Mouse (Mus musculus): ENCODE measurements at regions not wholly inside any gene's neighbourhood (a gene's known extent, or its start where the extent isn't known, plus 50 kb on each side); places are given as distances from the start of the nearest gene placed in this dataset.

GRCm38 (mm10) chr13:101175017-101175689 lies 341.9 kb upstream of the Slc30a5 start:
- H3K27ac ChIP-seq: no peak overlapping the region
- H3K4me3 ChIP-seq: no peak overlapping the region
- no peaks in the 10 kb centered on the region for H3K36me3 ChIP-seq
- 78% methylated on average over 8 of the region's 8 CpGs for WGBS
- H3K9ac ChIP-seq: no peak overlapping the region
- H3K4me2 ChIP-seq (replicated peaks): no peak overlapping the region
- no peak for ATAC-seq (ENCODE audit: low FRiP score, low read depth)
- H3K27me3 ChIP-seq (replicated peaks): no peaks in the 10 kb centered on the region
- H3K4me1 ChIP-seq: no peaks in the 10 kb centered on the region
- H3K9me3 ChIP-seq: no peaks in the 10 kb centered on the region

- H3K9me3 ChIP-seq: no peaks in the 10 kb centered on the region
- no peaks in the 10 kb centered on the region for H3K4me1 ChIP-seq
- no peaks in the 10 kb centered on the region for H3K27me3 ChIP-seq (replicated peaks)
- H3K27ac ChIP-seq: no peak overlapping the region
- H3K9ac ChIP-seq: no peak overlapping the region
- WGBS: 62% methylated on average over 2 of the region's 2 CpGs
- ATAC-seq (ENCODE audit: low FRiP score, low read depth): no peak
- H3K36me3 ChIP-seq: no peaks in the 10 kb centered on the region
- no peak overlapping the region for H3K4me3 ChIP-seq
- H3K4me2 ChIP-seq (replicated peaks): no peak overlapping the region
These were observed 328.5 kb upstream of the Slc30a5 start for GRCm38 (mm10) chr13:101161768-101162167.

GRCm38 (mm10) chr13:101159878-101160277 lies 326.7 kb upstream of the Slc30a5 start:
- Histone ChIP-seq H3K4me3 (no peak overlapping the region), H3K36me3 (no peaks in the 10 kb centered on the region), H3K4me2 (replicated peaks) (no peak overlapping the region), H3K27me3 (replicated peaks) (no peaks in the 10 kb centered on the region), H3K9me3 (no peaks in the 10 kb centered on the region), H3K4me1 (no peaks in the 10 kb centered on the region), H3K27ac (no peak overlapping the region), H3K9ac (no peak overlapping the region)
- ATAC-seq (ENCODE audit: low FRiP score, low read depth): no peak
- WGBS: 91% methylated on average over 3 of the region's 3 CpGs

GRCm38 (mm10) chr13:101153760-101154159 lies 320.5 kb upstream of the Slc30a5 start:
- no peaks in the 10 kb centered on the region for H3K4me1 ChIP-seq
- no peak for ATAC-seq (ENCODE audit: low FRiP score, low read depth)
- no peak overlapping the region for H3K4me2 ChIP-seq (replicated peaks)
- H3K4me3 ChIP-seq: no peak overlapping the region
- no peaks in the 10 kb centered on the region for H3K9me3 ChIP-seq
- no peak overlapping the region for H3K9ac ChIP-seq
- H3K36me3 ChIP-seq: no peaks in the 10 kb centered on the region
- H3K27ac ChIP-seq: no peak overlapping the region
- H3K27me3 ChIP-seq (replicated peaks): no peaks in the 10 kb centered on the region

GRCm38 (mm10) chr13:101142761-101143160 lies 309.5 kb upstream of the Slc30a5 start:
- no peaks in the 10 kb centered on the region for H3K27me3 ChIP-seq (replicated peaks)
- no peak overlapping the region for H3K9ac ChIP-seq
- WGBS: 66% methylated on average over 3 of the region's 3 CpGs
- H3K9me3 ChIP-seq: no peaks in the 10 kb centered on the region
- no peak overlapping the region for H3K27ac ChIP-seq
- no peaks in the 10 kb centered on the region for H3K4me1 ChIP-seq
- no peak overlapping the region for H3K4me2 ChIP-seq (replicated peaks)
- ATAC-seq (ENCODE audit: low FRiP score, low read depth): no peak
- H3K4me3 ChIP-seq: no peak overlapping the region
- no peaks in the 10 kb centered on the region for H3K36me3 ChIP-seq

- no peaks in the 10 kb centered on the region for H3K27me3 ChIP-seq (replicated peaks)
- no peaks in the 10 kb centered on the region for H3K4me1 ChIP-seq
- H3K4me3 ChIP-seq: no peak overlapping the region
- H3K4me2 ChIP-seq (replicated peaks): no peak overlapping the region
- H3K27ac ChIP-seq: no peak overlapping the region
- WGBS: 87% methylated on average over 6 of the region's 6 CpGs
- H3K36me3 ChIP-seq: no peaks in the 10 kb centered on the region
- no peaks in the 10 kb centered on the region for H3K9me3 ChIP-seq
- no peak overlapping the region for H3K9ac ChIP-seq
- ATAC-seq (ENCODE audit: low FRiP score, low read depth): no peak
These were observed 309.0 kb upstream of the Slc30a5 start for GRCm38 (mm10) chr13:101142104-101142735.

- Histone ChIP-seq H3K4me2 (replicated peaks) (no peak overlapping the region), H3K9me3 (no peaks in the 10 kb centered on the region), H3K36me3 (no peaks in the 10 kb centered on the region), H3K27ac (no peak overlapping the region), H3K4me1 (no peaks in the 10 kb centered on the region), H3K4me3 (no peak overlapping the region), H3K9ac (no peak overlapping the region), H3K27me3 (replicated peaks) (no peaks in the 10 kb centered on the region)
- ATAC-seq (ENCODE audit: low FRiP score, low read depth): no peak
- WGBS: 87% methylated on average over 3 of the region's 3 CpGs
These were observed 296.2 kb upstream of the Slc30a5 start for GRCm38 (mm10) chr13:101129466-101129865.

GRCm38 (mm10) chr13:101127808-101128207 lies 294.6 kb upstream of the Slc30a5 start:
- H3K9ac ChIP-seq: no peak overlapping the region
- no peak overlapping the region for H3K4me2 ChIP-seq (replicated peaks)
- no peaks in the 10 kb centered on the region for H3K27me3 ChIP-seq (replicated peaks)
- no peaks in the 10 kb centered on the region for H3K9me3 ChIP-seq
- no peak overlapping the region for H3K27ac ChIP-seq
- H3K4me3 ChIP-seq: no peak overlapping the region
- no peak for ATAC-seq (ENCODE audit: low FRiP score, low read depth)
- H3K4me1 ChIP-seq: no peaks in the 10 kb centered on the region
- H3K36me3 ChIP-seq: no peaks in the 10 kb centered on the region
- WGBS: 84% methylated on average over 2 of the region's 2 CpGs

- H3K4me3 ChIP-seq: no peak overlapping the region
- no peak overlapping the region for H3K9ac ChIP-seq
- H3K4me2 ChIP-seq (replicated peaks): no peak overlapping the region
- H3K36me3 ChIP-seq: no peaks in the 10 kb centered on the region
- no peaks in the 10 kb centered on the region for H3K27me3 ChIP-seq (replicated peaks)
- no peak for ATAC-seq (ENCODE audit: low FRiP score, low read depth)
- 66% methylated on average over 3 of the region's 3 CpGs for WGBS
- H3K9me3 ChIP-seq: no peaks in the 10 kb centered on the region
- H3K27ac ChIP-seq: no peak overlapping the region
- no peaks in the 10 kb centered on the region for H3K4me1 ChIP-seq
These were observed 294.0 kb upstream of the Slc30a5 start for GRCm38 (mm10) chr13:101127262-101127661.

- WGBS: 88% methylated on average over 2 of the region's 2 CpGs
- Histone ChIP-seq H3K36me3 (no peaks in the 10 kb centered on the region), H3K27me3 (replicated peaks) (no peaks in the 10 kb centered on the region), H3K9ac (no peak overlapping the region), H3K27ac (no peak overlapping the region), H3K4me3 (no peak overlapping the region), H3K9me3 (no peaks in the 10 kb centered on the region), H3K4me2 (replicated peaks) (no peak overlapping the region), H3K4me1 (no peaks in the 10 kb centered on the region)
- no peak for ATAC-seq (ENCODE audit: low FRiP score, low read depth)
These were observed 284.1 kb upstream of the Slc30a5 start for GRCm38 (mm10) chr13:101117311-101117710.

- Histone ChIP-seq H3K36me3 (no peaks in the 10 kb centered on the region), H3K4me2 (replicated peaks) (no peak overlapping the region), H3K4me1 (no peaks in the 10 kb centered on the region), H3K9me3 (no peaks in the 10 kb centered on the region), H3K4me3 (no peak overlapping the region), H3K9ac (no peak overlapping the region), H3K27ac (no peak overlapping the region), H3K27me3 (replicated peaks) (no peaks in the 10 kb centered on the region)
- 79% methylated on average over 5 of the region's 5 CpGs for WGBS
- no peak for ATAC-seq (ENCODE audit: low FRiP score, low read depth)
These were observed 282.1 kb upstream of the Slc30a5 start for GRCm38 (mm10) chr13:101115296-101115695.

GRCm38 (mm10) chr13:101112176-101112575 lies 278.9 kb upstream of the Slc30a5 start:
- H3K36me3 ChIP-seq: no peaks in the 10 kb centered on the region
- no peaks in the 10 kb centered on the region for H3K27me3 ChIP-seq (replicated peaks)
- no peak overlapping the region for H3K9ac ChIP-seq
- ATAC-seq (ENCODE audit: low FRiP score, low read depth): no peak
- WGBS: 84% methylated on average over 4 of the region's 4 CpGs
- no peak overlapping the region for H3K27ac ChIP-seq
- H3K4me2 ChIP-seq (replicated peaks): no peak overlapping the region
- H3K4me1 ChIP-seq: no peaks in the 10 kb centered on the region
- H3K4me3 ChIP-seq: no peak overlapping the region
- no peaks in the 10 kb centered on the region for H3K9me3 ChIP-seq

- 85% methylated on average over 2 of the region's 2 CpGs for WGBS
- no peak for ATAC-seq (ENCODE audit: low FRiP score, low read depth)
These were observed 278.5 kb upstream of the Slc30a5 start for GRCm38 (mm10) chr13:101111773-101112172.

More at GRCm38 (mm10) chr13:101111773-101112172, 278.5 kb upstream of the Slc30a5 start:
- Histone ChIP-seq H3K9ac (no peak overlapping the region), H3K9me3 (no peaks in the 10 kb centered on the region), H3K27ac (no peak overlapping the region), H3K27me3 (replicated peaks) (no peaks in the 10 kb centered on the region), H3K36me3 (no peaks in the 10 kb centered on the region), H3K4me1 (no peaks in the 10 kb centered on the region), H3K4me3 (no peak overlapping the region), H3K4me2 (replicated peaks) (no peak overlapping the region)

All from neural tube, embryonic 12.5 days (tissue).